Mouse (Mus musculus): Measurements from ENCODE around the gene C1qb.

Gene C1qb

GRCm38 (mm10) chr4:136842802-136843201 lies 43.2 kb downstream of the C1qb start:
- no peak for DNase-seq (ENCODE audit: low spot score)

- DNase-seq (ENCODE audit: low spot score) = no peak
Measured at GRCm38 (mm10) chr4:136842033-136842432, 44.0 kb downstream of the C1qb start.

GRCm38 (mm10) chr4:136841056-136841455 lies 44.9 kb downstream of the C1qb start:
- peak; percentile 67 for DNase-seq (ENCODE audit: low spot score)

GRCm38 (mm10) chr4:136838462-136838861 lies 47.5 kb downstream of the C1qb start:
- no peak for DNase-seq (ENCODE audit: low spot score)

- DNase-seq (ENCODE audit: low spot score) = no peak
Measured at GRCm38 (mm10) chr4:136838026-136838425, 48.0 kb downstream of the C1qb start.

GRCm38 (mm10) chr4:136836387-136836931 lies 49.5 kb downstream of the C1qb start:
- DNase-seq (ENCODE audit: low spot score) = no peak

GRCm38 (mm10) chr4:136835621-136836386 lies 50.2 kb downstream of the C1qb start, which contains the start of gene Ephb2:
Gene Ephb2, minus strand, starts transcription at chr4:136835988.
- DNase-seq (ENCODE audit: low spot score) = peak; percentile 40

GRCm38 (mm10) chr4:136834815-136835620 lies 51.0 kb downstream of the C1qb start:
- no peak for DNase-seq (ENCODE audit: low spot score)

- no peak for DNase-seq (ENCODE audit: low spot score)
Measured at GRCm38 (mm10) chr4:136834439-136834814, 51.6 kb downstream of the C1qb start.

- DNase-seq (ENCODE audit: low spot score) = no peak
Measured at GRCm38 (mm10) chr4:136833619-136834351, 52.2 kb downstream of the C1qb start.

- no peak for DNase-seq (ENCODE audit: low spot score)
Measured at GRCm38 (mm10) chr4:136832559-136833232, 53.3 kb downstream of the C1qb start.

- no peak for DNase-seq (ENCODE audit: low spot score)
Measured at GRCm38 (mm10) chr4:136830272-136830823, 55.6 kb downstream of the C1qb start.

All from left cerebral cortex, adult 11 months (tissue).